Mouse (Mus musculus): ENCODE measurements around the gene Spty2d1. TPM values are rescaled to one million over a fixed set of nuclear protein-coding genes. Genes with fewer than 3 reads are reported as not detected.

The Spty2d1 gene
- polyA plus RNA-seq, 1 experiment from 2014 or later, result 8.0 TPM

DNA sequence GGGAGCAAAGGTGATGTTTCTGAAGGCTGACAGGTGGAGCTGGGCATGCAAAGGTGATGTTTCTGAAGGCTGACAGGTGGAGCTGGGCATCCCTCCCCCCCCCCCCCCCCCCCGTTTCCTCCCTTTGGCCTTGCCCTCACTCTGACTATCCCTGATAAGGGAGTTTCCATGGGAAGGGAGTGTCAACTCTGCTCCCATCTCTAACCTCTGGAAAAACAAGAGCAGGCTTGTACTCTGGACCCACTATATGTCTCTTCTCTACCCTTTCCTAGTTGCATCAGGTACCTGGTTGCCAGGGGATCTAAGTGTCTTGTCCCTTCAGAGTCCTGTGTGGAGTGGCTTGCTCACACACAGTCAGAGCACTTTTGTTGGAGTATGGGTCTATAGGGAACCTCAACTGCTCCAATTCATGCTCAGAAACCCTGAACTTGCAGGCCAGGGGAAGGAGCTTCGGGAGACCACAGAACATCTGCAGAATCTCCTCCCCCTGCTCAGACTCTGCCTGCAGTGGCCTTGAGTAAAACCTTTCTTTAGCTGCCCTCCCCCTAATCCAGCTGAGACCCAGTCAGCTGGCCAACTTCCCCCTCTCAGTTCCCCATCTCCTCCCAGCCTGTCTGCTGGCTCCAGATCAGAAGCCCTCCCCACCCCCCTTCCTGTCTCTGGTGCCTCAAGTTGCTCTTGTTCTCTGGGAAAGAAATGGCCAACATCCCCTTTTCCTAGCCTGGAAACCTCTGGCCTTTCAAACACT is 43.4 kb upstream of the Spty2d1 start:
- Histone ChIP-seq H3K36me3 (ENCODE audit: control insufficient read depth, insufficient read depth) (peaks cover 21% of the 10 kb centered on the region), H3K4me1 (replicated peaks; ENCODE audit: control insufficient read depth, insufficient read depth, low read length) (0 out of 2 replicates have a peak, but pooled peaks cover 5% of the 10 kb centered on the region), H3K27me3 (replicated peaks; ENCODE audit: control insufficient read depth, insufficient read depth, low read length) (no peaks in the 10 kb centered on the region), H3K4me2 (replicated peaks; ENCODE audit: low read depth) (peak overlapping the region; percentile 97), H3K4me3 (ENCODE audit: low read depth, low read length) (peak overlapping the region; percentile 83), H3K9me3 (ENCODE audit: control insufficient read depth) (no peaks in the 10 kb centered on the region), H3K27ac (ENCODE audit: low read depth, low read length) (peak overlapping the region; percentile 98; the same call in 1 of the 2 replicates), H3K9ac (ENCODE audit: low read depth, low read length) (peak overlapping the region; percentile 88; the same call in 1 of the 2 replicates)
- TF ChIP-seq CTCF (IDR thresholded peaks at IDR 0.05; ENCODE audit: low read depth), result no peak
- ATAC-seq, result peak; percentile 55
- WGBS, result 0% methylated on average over 1 of the region's 2 CpGs

DNA sequence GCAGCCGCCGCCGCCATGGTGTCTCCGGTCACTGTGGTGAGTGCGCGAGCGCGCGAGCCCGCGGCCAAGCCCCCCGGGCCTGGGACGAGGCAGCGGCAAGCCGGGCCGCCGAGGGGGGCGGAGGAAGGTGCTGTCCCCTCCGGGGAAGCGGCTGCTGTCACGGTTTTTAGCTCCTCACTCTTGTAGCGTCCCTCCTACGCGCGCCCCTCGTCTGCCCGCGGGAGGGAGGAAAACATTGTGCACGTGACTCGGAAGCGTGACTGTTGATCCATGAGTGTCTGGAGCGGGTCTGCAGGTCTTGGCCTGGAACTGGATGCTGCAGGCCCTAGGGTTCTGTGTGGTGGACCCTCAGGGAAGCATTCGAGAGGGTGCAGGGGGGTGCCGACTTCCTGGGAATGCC is 42.6 kb upstream of the Spty2d1 start:
- WGBS, result under 1% methylated on average over 17 of the region's 34 CpGs

DNA sequence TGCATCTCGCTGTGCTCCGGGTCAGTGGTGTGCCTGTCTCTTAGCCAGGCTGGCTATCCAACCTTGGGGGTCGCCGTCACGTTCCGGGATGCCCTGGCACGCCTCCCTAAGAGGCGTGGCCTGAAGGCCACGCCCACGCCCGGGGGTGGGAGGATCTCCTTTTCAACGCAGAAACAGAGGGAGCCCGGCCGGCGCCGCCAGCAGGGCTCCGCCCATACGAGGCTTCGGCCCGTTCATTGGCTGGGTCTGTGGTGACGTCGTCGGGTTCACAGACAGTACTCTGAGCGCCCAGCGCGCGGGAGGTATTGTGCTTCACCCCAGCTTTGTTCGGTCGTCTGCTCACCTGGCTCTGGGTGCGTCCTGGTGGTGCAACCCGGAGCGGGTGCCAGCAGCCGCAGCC is 42.2 kb upstream of the Spty2d1 start, which contains the start of gene Tmem86a:
Tmem86a (plus strand) TSS at position 236 of the 400 bp plus-strand sequence.
- peaks cover 21% of the 10 kb centered on the region for H3K36me3 ChIP-seq (ENCODE audit: control insufficient read depth, insufficient read depth)
- peak; percentile 97 for ATAC-seq
- under 1% methylated on average over 33 of the region's 33 CpGs for WGBS
- H3K27me3 ChIP-seq (replicated peaks; ENCODE audit: control insufficient read depth, insufficient read depth, low read length), result no peaks in the 10 kb centered on the region
- H3K9ac ChIP-seq (ENCODE audit: low read depth, low read length), result peak within 1 kb of the TSS; percentile 88
- H3K4me2 ChIP-seq (replicated peaks; ENCODE audit: low read depth), result peak within 1 kb of the TSS; percentile 97
- 0 out of 2 replicates have a peak, but pooled peaks cover 5% of the 10 kb centered on the region for H3K4me1 ChIP-seq (replicated peaks; ENCODE audit: control insufficient read depth, insufficient read depth, low read length)
- H3K27ac ChIP-seq (ENCODE audit: low read depth, low read length), result peak within 1 kb of the TSS; percentile 98
- H3K4me3 ChIP-seq (ENCODE audit: low read depth, low read length), result peak within 1 kb of the TSS; percentile 83
- H3K9me3 ChIP-seq (ENCODE audit: control insufficient read depth), result no peaks in the 10 kb centered on the region
- no peak for TF ChIP-seq CTCF (IDR thresholded peaks at IDR 0.05; ENCODE audit: low read depth)

More for the DNA sequence above, 42.6 kb upstream of the Spty2d1 start:
- Histone ChIP-seq H3K9ac (ENCODE audit: low read depth, low read length) (peak overlapping the region; percentile 88), H3K9me3 (ENCODE audit: control insufficient read depth) (no peaks in the 10 kb centered on the region), H3K4me1 (replicated peaks; ENCODE audit: control insufficient read depth, insufficient read depth, low read length) (0 out of 2 replicates have a peak, but pooled peaks cover 5% of the 10 kb centered on the region), H3K27me3 (replicated peaks; ENCODE audit: control insufficient read depth, insufficient read depth, low read length) (no peaks in the 10 kb centered on the region), H3K36me3 (ENCODE audit: control insufficient read depth, insufficient read depth) (peaks cover 21% of the 10 kb centered on the region), H3K4me2 (replicated peaks; ENCODE audit: low read depth) (peak overlapping the region; percentile 97), H3K27ac (ENCODE audit: low read depth, low read length) (peak overlapping the region; percentile 98), H3K4me3 (ENCODE audit: low read depth, low read length) (peak overlapping the region; percentile 83)
- ATAC-seq, result peak; percentile 60
- no peak for TF ChIP-seq CTCF (IDR thresholded peaks at IDR 0.05; ENCODE audit: low read depth)

DNA sequence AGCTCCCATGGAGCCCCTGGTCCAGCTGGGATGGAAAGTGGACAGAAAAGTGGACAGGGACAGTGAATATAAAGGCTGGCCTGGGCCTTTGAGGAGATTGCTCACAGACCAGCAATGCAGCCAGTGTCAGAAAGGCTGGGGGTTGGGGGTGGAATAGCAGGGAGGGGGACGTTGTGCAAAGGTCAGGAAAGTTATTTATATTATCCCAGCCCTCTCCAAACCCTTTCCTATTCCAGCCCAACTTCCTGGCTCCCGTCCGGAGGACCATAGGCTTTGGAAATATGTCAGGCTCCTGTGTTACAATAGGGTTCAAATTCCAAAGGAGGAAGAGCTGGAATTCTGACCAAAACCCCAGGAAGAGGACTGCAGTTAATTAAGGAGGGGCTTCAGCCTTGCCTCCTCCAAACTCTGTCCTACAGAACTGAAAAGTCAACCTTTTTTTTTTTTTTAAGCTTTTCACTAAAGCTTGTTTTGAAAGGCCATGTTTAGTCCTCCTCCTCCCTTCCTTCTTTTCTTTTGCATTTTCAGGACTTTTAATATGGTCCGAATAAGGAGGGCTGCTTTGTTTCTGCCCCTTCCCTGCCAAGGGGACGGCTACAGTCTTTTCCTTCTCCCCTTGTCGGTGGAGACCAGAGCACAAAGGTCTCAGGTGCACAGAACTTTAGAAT is 34.7 kb upstream of the Spty2d1 start:
- Histone ChIP-seq H3K4me1 (replicated peaks; ENCODE audit: control insufficient read depth, insufficient read depth, low read length) (peaks cover 10% of the 10 kb centered on the region; the same call in 1 of the 2 replicates), H3K4me2 (replicated peaks; ENCODE audit: low read depth) (no peak overlapping the region), H3K27ac (ENCODE audit: low read depth, low read length) (peak overlapping the region; percentile 41; the same call in 1 of the 2 replicates), H3K4me3 (ENCODE audit: low read depth, low read length) (no peak overlapping the region), H3K9ac (ENCODE audit: low read depth, low read length) (no peak overlapping the region), H3K9me3 (ENCODE audit: control insufficient read depth) (no peaks in the 10 kb centered on the region), H3K27me3 (replicated peaks; ENCODE audit: control insufficient read depth, insufficient read depth, low read length) (no peaks in the 10 kb centered on the region), H3K36me3 (ENCODE audit: control insufficient read depth, insufficient read depth) (no peaks in the 10 kb centered on the region)
- WGBS, result 28% methylated on average over 6 of the region's 6 CpGs
- ATAC-seq, result no peak
- no peak for TF ChIP-seq CTCF (IDR thresholded peaks at IDR 0.05; ENCODE audit: low read depth)

GRCm38 (mm10) chr7:47042121-47042520 is 33.9 kb upstream of the Spty2d1 start:
- peak overlapping the region; percentile 41; the same call in 1 of the 2 replicates for H3K27ac ChIP-seq (ENCODE audit: low read depth, low read length)

DNA sequence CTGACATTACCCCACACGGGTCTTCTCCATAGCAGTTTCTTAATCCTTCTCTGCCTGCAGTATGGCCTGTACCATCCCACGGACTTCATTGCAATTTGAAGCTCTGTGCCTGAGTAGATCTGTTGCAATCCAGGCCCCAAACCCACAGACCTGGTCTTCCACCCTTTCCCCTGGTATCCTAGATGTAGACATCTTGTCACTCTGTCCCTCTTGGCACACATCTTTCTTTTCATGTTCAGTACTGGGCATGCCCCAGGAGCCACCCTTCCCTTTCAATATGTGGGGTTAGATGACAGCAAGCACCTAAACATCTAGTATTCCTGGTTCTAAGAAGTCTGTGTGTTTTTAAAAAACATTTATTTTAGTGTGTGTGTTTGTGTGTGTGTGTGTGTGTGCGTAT is 33.5 kb upstream of the Spty2d1 start:
- H3K27ac ChIP-seq (ENCODE audit: low read depth, low read length), result no peak overlapping the region
- TF ChIP-seq CTCF (IDR thresholded peaks at IDR 0.05; ENCODE audit: low read depth), result no peak
- H3K4me1 ChIP-seq (replicated peaks; ENCODE audit: control insufficient read depth, insufficient read depth, low read length), result peaks cover 10% of the 10 kb centered on the region; the same call in 1 of the 2 replicates
- H3K36me3 ChIP-seq (ENCODE audit: control insufficient read depth, insufficient read depth), result no peaks in the 10 kb centered on the region
- ATAC-seq, result no peak
- H3K27me3 ChIP-seq (replicated peaks; ENCODE audit: control insufficient read depth, insufficient read depth, low read length), result no peaks in the 10 kb centered on the region
- no peak overlapping the region for H3K4me2 ChIP-seq (replicated peaks; ENCODE audit: low read depth)
- no peak overlapping the region for H3K9ac ChIP-seq (ENCODE audit: low read depth, low read length)
- no peaks in the 10 kb centered on the region for H3K9me3 ChIP-seq (ENCODE audit: control insufficient read depth)
- whole genome bisulfite sequencing, result 88% methylated on average over 3 of the region's 3 CpGs
- H3K4me3 ChIP-seq (ENCODE audit: low read depth, low read length), result no peak overlapping the region

More at GRCm38 (mm10) chr7:47042121-47042520, 33.9 kb upstream of the Spty2d1 start:
- Histone ChIP-seq H3K9me3 (ENCODE audit: control insufficient read depth) (no peaks in the 10 kb centered on the region), H3K4me3 (ENCODE audit: low read depth, low read length) (no peak overlapping the region), H3K9ac (ENCODE audit: low read depth, low read length) (no peak overlapping the region), H3K27me3 (replicated peaks; ENCODE audit: control insufficient read depth, insufficient read depth, low read length) (no peaks in the 10 kb centered on the region), H3K4me1 (replicated peaks; ENCODE audit: control insufficient read depth, insufficient read depth, low read length) (peaks cover 10% of the 10 kb centered on the region; the same call in 1 of the 2 replicates), H3K4me2 (replicated peaks; ENCODE audit: low read depth) (no peak overlapping the region), H3K36me3 (ENCODE audit: control insufficient read depth, insufficient read depth) (no peaks in the 10 kb centered on the region)
- no peak for TF ChIP-seq CTCF (IDR thresholded peaks at IDR 0.05; ENCODE audit: low read depth)
- peak; percentile 74 for ATAC-seq
- 51% methylated on average over 4 of the region's 4 CpGs for WGBS
